Mouse (Mus musculus) lung, embryonic 14.5 days (tissue): ENCODE results near the gene Nmt2. TPM values are rescaled to one million over a fixed set of nuclear protein-coding genes. Genes with fewer than 3 reads are reported as not detected.
A peak's percentile ranks its signal among the peaks of the same experiment; 100 is the strongest.

Source experiments
- ATAC-seq: fragments of 200-750 bp; cut with Nextera tagmentation; 2 replicates; pipeline ENCODE4 v1.8.0; 2017; ENCODE audit warnings: mild to moderate bottlenecking, moderate TSS enrichment, moderate library complexity; ENCODE audit not compliant: insufficient read depth
- DNase-seq: peaks from one replicate; pipeline ENCODE4 v3.0.0-alpha.2; 2015
- H3K27ac ChIP-seq: fragments of 300-500 bp; sonication (generic); 2 replicates; pipeline ENCODE4 v1.5.1; 2014; ENCODE audit warnings: low read depth, mild to moderate bottlenecking, moderate library complexity
- H3K27me3 ChIP-seq: fragments of 300-500 bp; sonication (generic); 2 replicates; pipeline ENCODE4 v1.6.1; 2014; ENCODE audit warnings: low read length, control low read depth; ENCODE audit not compliant: insufficient read depth
- H3K36me3 ChIP-seq: fragments of 300-500 bp; sonication (generic); 2 replicates; pipeline ENCODE4 v1.6.1; 2014; ENCODE audit warnings: control low read depth; ENCODE audit not compliant: insufficient read depth
- H3K4me1 ChIP-seq: fragments of 300-500 bp; sonication (generic); 2 replicates; pipeline ENCODE4 v1.6.1; 2014; ENCODE audit warnings: antibody characterized with exemption, control low read depth; ENCODE audit not compliant: insufficient read depth
- H3K4me2 ChIP-seq: fragments of 300-500 bp; sonication (generic); 2 replicates; pipeline ENCODE4 v1.6.1; 2014; ENCODE audit warnings: mild to moderate bottlenecking
- H3K4me3 ChIP-seq: fragments of 300-500 bp; sonication (generic); 2 replicates; pipeline ENCODE4 v1.5.1; 2014; ENCODE audit warnings: low read depth, low read length
- H3K9ac ChIP-seq: fragments of 300-500 bp; sonication (generic); 2 replicates; pipeline ENCODE4 v1.6.1; 2014
- H3K9me3 ChIP-seq: fragments of 300-500 bp; sonication (generic); 2 replicates; pipeline ENCODE4 v1.6.1; 2016; ENCODE audit warnings: low read depth, low read length, control low read depth
- CTCF ChIP-seq: IDR thresholded peaks from 2 replicates; pipeline ENCODE4 v1.5.1; 2016; ENCODE audit warnings: antibody characterized with exemption, low read depth
- WGBS: fragments of 180-500 bp; shearing (Covaris S2); extraction: QIAGEN DNeasy Blood & Tissue Kit; methylation state at CpG from one replicate; pipeline ENCODE4 v1.1.7; 2014; 5-methylcytosine and 5-hydroxymethylcytosine counted together
- polyA plus RNA-seq: library from polyadenylated mRNA; unstranded; fragments of >200 nt; fragmentation: Nextera tagmentation; extraction: Ambion mirVana; gene quantifications from 2 replicates; pipeline ENCODE4 v1.2.1, GENCODE M21; 2014

Nmt2 gene
- polyA plus RNA-seq, 1 experiment from 2014 or later = 41.3 TPM

- Histone ChIP-seq H3K4me2 (peak within 1 kb of the TSS; percentile 57), H3K4me3 (peak within 1 kb of the TSS; percentile 18), H3K36me3 (no peaks in the 10 kb centered on the region), H3K9ac (no peak within 1 kb of the TSS), H3K4me1 (peaks cover 9% of the 10 kb centered on the region; the same call in 1 of the 2 replicates), H3K27me3 (peaks cover 12% of the 10 kb centered on the region), H3K27ac (no peak within 1 kb of the TSS), H3K9me3 (no peaks in the 10 kb centered on the region)
- no peak for TF ChIP-seq CTCF
- WGBS = 5% methylated on average over 20 of the region's 20 CpGs
- peak; percentile 68 for DNase-seq
- no peak for ATAC-seq
Observed at GRCm38 (mm10) chr2:3335611-3336301, 51.7 kb downstream of the Nmt2 start, which contains the start of gene Acbd7. Acbd7 (plus strand) TSS chr2:3336168.

GRCm38 (mm10) chr2:3348422-3348821, 64.4 kb downstream of the Nmt2 start:
- no peaks in the 10 kb centered on the region for H3K27me3 ChIP-seq
- no peak overlapping the region for H3K27ac ChIP-seq
- 74% methylated on average over 4 of the region's 4 CpGs for WGBS

GRCm38 (mm10) chr2:3348919-3349318, 64.9 kb downstream of the Nmt2 start:
- ATAC-seq = no peak
- no peaks in the 10 kb centered on the region for H3K4me1 ChIP-seq
- WGBS = 12% methylated on average over 3 of the region's 3 CpGs

More at GRCm38 (mm10) chr2:3348422-3348821, 64.4 kb downstream of the Nmt2 start:
- Histone ChIP-seq H3K9me3 (no peaks in the 10 kb centered on the region), H3K4me1 (no peaks in the 10 kb centered on the region), H3K4me2 (no peak overlapping the region), H3K9ac (no peak overlapping the region), H3K36me3 (no peaks in the 10 kb centered on the region), H3K4me3 (no peak overlapping the region)
- TF ChIP-seq CTCF = no peak
- no peak for ATAC-seq
- no peak for DNase-seq

GRCm38 (mm10) chr2:3353160-3353559, 69.1 kb downstream of the Nmt2 start:
- no peaks in the 10 kb centered on the region for H3K27me3 ChIP-seq

More at GRCm38 (mm10) chr2:3348919-3349318, 64.9 kb downstream of the Nmt2 start:
- no peaks in the 10 kb centered on the region for H3K27me3 ChIP-seq
- no peak overlapping the region for H3K27ac ChIP-seq
- no peak overlapping the region for H3K4me2 ChIP-seq
- no peak overlapping the region for H3K4me3 ChIP-seq
- no peak overlapping the region for H3K9ac ChIP-seq
- no peaks in the 10 kb centered on the region for H3K9me3 ChIP-seq
- DNase-seq = peak; percentile 73
- peak; percentile 77 for TF ChIP-seq CTCF
- no peaks in the 10 kb centered on the region for H3K36me3 ChIP-seq

GRCm38 (mm10) chr2:3355793-3356192, 71.8 kb downstream of the Nmt2 start:
- Histone ChIP-seq H3K9ac (no peak overlapping the region), H3K4me3 (no peak overlapping the region), H3K27ac (no peak overlapping the region), H3K4me2 (no peak overlapping the region), H3K27me3 (no peaks in the 10 kb centered on the region), H3K9me3 (no peaks in the 10 kb centered on the region), H3K4me1 (no peaks in the 10 kb centered on the region), H3K36me3 (no peaks in the 10 kb centered on the region)
- WGBS = 80% methylated on average over 8 of the region's 8 CpGs
- TF ChIP-seq CTCF = no peak
- DNase-seq = no peak
- no peak for ATAC-seq

More at GRCm38 (mm10) chr2:3353160-3353559, 69.1 kb downstream of the Nmt2 start:
- Histone ChIP-seq H3K9me3 (no peaks in the 10 kb centered on the region), H3K4me1 (no peaks in the 10 kb centered on the region), H3K9ac (no peak overlapping the region), H3K36me3 (no peaks in the 10 kb centered on the region), H3K27ac (no peak overlapping the region), H3K4me2 (no peak overlapping the region), H3K4me3 (no peak overlapping the region)
- TF ChIP-seq CTCF = no peak
- ATAC-seq = no peak
- DNase-seq = no peak

- no peaks in the 10 kb centered on the region for H3K4me1 ChIP-seq
- TF ChIP-seq CTCF = no peak
- ATAC-seq = no peak
Observed at GRCm38 (mm10) chr2:3356311-3356710, 72.3 kb downstream of the Nmt2 start.

GRCm38 (mm10) chr2:3357887-3358286, 73.9 kb downstream of the Nmt2 start:
- no peak overlapping the region for H3K9ac ChIP-seq
- no peaks in the 10 kb centered on the region for H3K9me3 ChIP-seq
- no peak overlapping the region for H3K27ac ChIP-seq
- H3K4me3 ChIP-seq = no peak overlapping the region
- no peak for DNase-seq
- no peak overlapping the region for H3K4me2 ChIP-seq
- no peak for TF ChIP-seq CTCF
- 65% methylated on average over 3 of the region's 3 CpGs for WGBS
- H3K36me3 ChIP-seq = no peaks in the 10 kb centered on the region
- H3K27me3 ChIP-seq = no peaks in the 10 kb centered on the region
- H3K4me1 ChIP-seq = no peaks in the 10 kb centered on the region
- no peak for ATAC-seq

More at GRCm38 (mm10) chr2:3356311-3356710, 72.3 kb downstream of the Nmt2 start:
- Histone ChIP-seq H3K9ac (no peak overlapping the region), H3K4me2 (no peak overlapping the region), H3K27ac (no peak overlapping the region), H3K36me3 (no peaks in the 10 kb centered on the region), H3K27me3 (no peaks in the 10 kb centered on the region), H3K4me3 (no peak overlapping the region), H3K9me3 (no peaks in the 10 kb centered on the region)
- WGBS = 59% methylated on average over 3 of the region's 3 CpGs
- no peak for DNase-seq
